Mouse (Mus musculus) mature B cell (primary cell): ENCODE data around the gene Gtf2i.

Source experiments
- in situ Hi-C: fragments of 300-500 bp; cut with MboI; formaldehyde crosslinking; loops from 2 replicates; pipeline ENCODE4 v1.14.3; 2019

The Gtf2i gene

GRCm38 (mm10) chr5:134243661-134244436, 70.7 kb downstream of the Gtf2i start:
- in situ Hi-C loops = no loop called here

GRCm38 (mm10) chr5:134241831-134242230, 72.7 kb downstream of the Gtf2i start:
- in situ Hi-C loops = no loop called here

GRCm38 (mm10) chr5:134237936-134238760, 76.4 kb downstream of the Gtf2i start:
- in situ Hi-C loops = no loop called here

- in situ Hi-C loops = no loop called here
These were observed 77.1 kb downstream of the Gtf2i start for GRCm38 (mm10) chr5:134237508-134237907.

GRCm38 (mm10) chr5:134236796-134237195, 77.8 kb downstream of the Gtf2i start:
- in situ Hi-C loops = no loop called here

- in situ Hi-C loops = no loop called here
These were observed 78.3 kb downstream of the Gtf2i start for GRCm38 (mm10) chr5:134236241-134236640.

GRCm38 (mm10) chr5:134235111-134235510, 79.4 kb downstream of the Gtf2i start:
- in situ Hi-C loops = no loop called here

GRCm38 (mm10) chr5:134234205-134234604, 80.4 kb downstream of the Gtf2i start:
- in situ Hi-C loops = no loop called here

- in situ Hi-C loops = no loop called here
These were observed 81.3 kb downstream of the Gtf2i start for GRCm38 (mm10) chr5:134233244-134233651.

GRCm38 (mm10) chr5:134232568-134232967, 82.0 kb downstream of the Gtf2i start:
- in situ Hi-C loops = no loop called here

- in situ Hi-C loops = no loop called here
These were observed 82.4 kb downstream of the Gtf2i start for GRCm38 (mm10) chr5:134232111-134232510.

GRCm38 (mm10) chr5:134231376-134231775, 83.2 kb downstream of the Gtf2i start:
- in situ Hi-C loops = no loop called here

GRCm38 (mm10) chr5:134229391-134229790, 85.2 kb downstream of the Gtf2i start, which contains the start of gene Ncf1:
Ncf1 (minus strand) TSS chr5:134229625.
- in situ Hi-C loops = loop anchor here (5.0 kb wide), 1 partner anchor 42 kb away; no protein-coding TSS in a partner anchor

GRCm38 (mm10) chr5:134228249-134228638, 86.3 kb downstream of the Gtf2i start:
- in situ Hi-C loops = loop anchor here (5.0 kb wide), 1 partner anchor 41 kb away; no protein-coding TSS in a partner anchor

- in situ Hi-C loops = loop anchor here (5.0 kb wide), 1 partner anchor 40 kb away; no protein-coding TSS in a partner anchor
These were observed 86.8 kb downstream of the Gtf2i start for GRCm38 (mm10) chr5:134227574-134228248.

GRCm38 (mm10) chr5:134226946-134227345, 87.6 kb downstream of the Gtf2i start:
- in situ Hi-C loops = loop anchor here (5.0 kb wide), 1 partner anchor 40 kb away; no protein-coding TSS in a partner anchor

- in situ Hi-C loops = loop anchor here (5.0 kb wide), 1 partner anchor 38 kb away; no protein-coding TSS in a partner anchor
These were observed 89.3 kb downstream of the Gtf2i start for GRCm38 (mm10) chr5:134225110-134225901.

- in situ Hi-C loops = no loop called here
These were observed 92.8 kb downstream of the Gtf2i start for GRCm38 (mm10) chr5:134221708-134222150.

GRCm38 (mm10) chr5:134221278-134221677, 93.3 kb downstream of the Gtf2i start:
- in situ Hi-C loops = no loop called here

GRCm38 (mm10) chr5:134217900-134218299, 96.7 kb downstream of the Gtf2i start:
- in situ Hi-C loops = no loop called here
